Mouse (Mus musculus) layer of hippocampus, postnatal 14 days (tissue): Measurements from ENCODE around the gene Zar1l. TPM values are rescaled to one million over a fixed set of nuclear protein-coding genes. Genes with fewer than 3 reads are reported as not detected.
"Not testable (repeated sequence)": the region's sequence is repeated elsewhere in the genome, so short reads cannot be mapped to it uniquely, and the experiment has no call there.

Experiments used
- DNase-seq, 2 experiments: peaks; one replicate each; pipeline ENCODE4 v3.0.0; 2021 to 2022; ENCODE audit warnings: low spot score in 2 of 2, mixed read lengths in 1 of 2
- long read RNA-seq, 2 experiments: library from polyadenylated mRNA; stranded (forward); transcript quantifications; one replicate each; pipeline ENCODE4 v2.0.0; 2021
- total RNA-seq, 2 experiments: library from RNA; stranded (reverse); gene quantifications; 2 replicates each; pipeline ENCODE4 v1.2.3; 2021

Gene Zar1l
- not detected for total RNA-seq
- long read RNA-seq, experiment 1, partial matches to known transcripts, result 0 of 1 reads
- long read RNA-seq, experiment 1, other reads (novel, unspliced or antisense), result 1 of 1 reads
- long read RNA-seq, experiment 2, result 0 reads

- DNase-seq, result no peak
Measured at GRCm38 (mm10) chr5:150518064-150518463, at the start of gene Zar1l. Gene Zar1l (minus strand): TSS chr5:150518164.

- DNase-seq, result no peak
Measured at GRCm38 (mm10) chr5:150566971-150567370, 49.0 kb upstream of the Zar1l start.

GRCm38 (mm10) chr5:150566226-150566625 lies 48.3 kb upstream of the Zar1l start:
- DNase-seq, result peak in 1 of 2 experiments; percentile 33

- DNase-seq, result no peak
Measured at GRCm38 (mm10) chr5:150564426-150564825, 46.5 kb upstream of the Zar1l start.

GRCm38 (mm10) chr5:150561783-150562182 lies 43.8 kb upstream of the Zar1l start:
- no peak for DNase-seq

- DNase-seq, result no peak
Measured at GRCm38 (mm10) chr5:150561376-150561775, 43.4 kb upstream of the Zar1l start.

- DNase-seq, result no peak
Measured at GRCm38 (mm10) chr5:150560851-150561250, 42.9 kb upstream of the Zar1l start.

GRCm38 (mm10) chr5:150559519-150560103 lies 41.6 kb upstream of the Zar1l start:
- no peak for DNase-seq

- DNase-seq, result peak in 1 of 2 experiments; percentile 37
Measured at GRCm38 (mm10) chr5:150551637-150552036, 33.7 kb upstream of the Zar1l start.

GRCm38 (mm10) chr5:150543184-150543583 lies 25.2 kb upstream of the Zar1l start:
- DNase-seq, result no peak

- DNase-seq, result no peak
Measured at GRCm38 (mm10) chr5:150541302-150541701, 23.3 kb upstream of the Zar1l start.

GRCm38 (mm10) chr5:150525239-150525638 lies 7.3 kb upstream of the Zar1l start:
- DNase-seq, result no peak

GRCm38 (mm10) chr5:150522867-150523234 lies 4.9 kb upstream of the Zar1l start:
- DNase-seq, result no peak

GRCm38 (mm10) chr5:150521937-150522866 lies 4.2 kb upstream of the Zar1l start, which contains the start of gene Brca2:
Gene Brca2 (plus strand): TSS chr5:150522630.
- DNase-seq, result peak; percentile 89 to 91

GRCm38 (mm10) chr5:150519551-150519950 lies 1.6 kb upstream of the Zar1l start:
- DNase-seq, result no peak

GRCm38 (mm10) chr5:150514027-150514426 lies 3.9 kb downstream of the Zar1l start:
- DNase-seq, result no peak

- no peak for DNase-seq
Measured at GRCm38 (mm10) chr5:150513264-150513663, 4.7 kb downstream of the Zar1l start.

GRCm38 (mm10) chr5:150510451-150511225 lies 7.3 kb downstream of the Zar1l start:
- no peak for DNase-seq

- DNase-seq, result no peak
Measured at GRCm38 (mm10) chr5:150495792-150496191, 22.2 kb downstream of the Zar1l start.

GRCm38 (mm10) chr5:150491573-150492173 lies 26.3 kb downstream of the Zar1l start:
- DNase-seq, result not testable (repeated sequence)

GRCm38 (mm10) chr5:150490821-150491220 lies 27.1 kb downstream of the Zar1l start:
- DNase-seq, result no peak
